Mouse (Mus musculus): Measurements from ENCODE around the gene Hba-x. TPM values are rescaled to one million over a fixed set of nuclear protein-coding genes. Genes with fewer than 3 reads are reported as not detected.
"Not testable (repeated sequence)": the region's sequence is repeated elsewhere in the genome, so short reads cannot be mapped to it uniquely, and the experiment has no call there.

Gene Hba-x
- total and polyA plus RNA-seq, 2 experiments: not detected

DNA sequence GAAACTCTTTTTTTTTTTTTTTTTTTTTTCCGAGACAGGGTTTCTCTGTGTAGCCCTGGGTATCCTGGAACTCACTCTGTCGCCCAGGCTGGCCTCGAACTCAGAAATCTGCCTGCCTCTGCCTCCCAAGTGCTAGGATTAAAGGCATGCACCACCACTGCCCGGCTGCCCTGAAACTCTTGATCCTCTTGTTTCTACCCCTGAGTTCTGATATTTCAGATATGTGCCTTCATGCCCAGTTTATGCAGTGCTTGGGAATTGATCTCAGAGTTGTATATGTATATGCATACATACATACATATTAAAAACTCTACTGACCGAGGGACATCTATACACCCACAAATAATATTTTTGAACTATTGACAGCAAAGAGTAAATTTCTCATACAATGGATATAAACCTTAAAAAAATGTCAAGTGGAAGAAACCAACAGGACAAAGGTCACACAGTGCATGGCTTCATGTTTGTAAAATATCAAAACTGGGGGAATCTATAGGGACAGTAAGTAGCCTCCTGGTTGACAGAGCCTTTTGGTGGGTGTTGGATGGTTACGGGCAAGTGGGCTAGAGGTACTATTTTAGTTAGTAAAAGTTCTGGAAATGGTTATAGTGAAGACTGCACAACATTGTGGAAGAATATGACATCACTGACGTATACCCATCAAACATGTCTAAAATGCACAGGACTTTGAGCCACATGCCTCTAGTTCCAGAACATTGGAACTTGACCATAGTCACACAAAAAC is 9.0 kb downstream of the Hba-x start:
- H3K4me3 ChIP-seq (ENCODE audit: insufficient read depth, low read depth, low read length): no peak overlapping the region
- DNase-seq (ENCODE audit: extremely low read depth, low read depth, low spot score): no peak
- H3K9ac ChIP-seq (ENCODE audit: low read depth, low read length): no peak overlapping the region
- no peaks in the 10 kb centered on the region for H3K4me1 ChIP-seq (ENCODE audit: control insufficient read depth, insufficient read depth, low read length)
- no peaks in the 10 kb centered on the region for H3K36me3 ChIP-seq (ENCODE audit: control insufficient read depth, insufficient read depth, low read length)
- H3K27me3 ChIP-seq (ENCODE audit: control insufficient read depth, insufficient read depth, low read length): no peaks in the 10 kb centered on the region
- TF ChIP-seq CTCF (IDR thresholded peaks at IDR 0.05; ENCODE audit: low read depth, low read length) (no peak), POLR2A (IDR thresholded peaks at IDR 0.05; ENCODE audit: extremely low read depth, insufficient read depth, low read length) (no peak)
- WGBS: 76% methylated on average over 7 of the region's 7 CpGs
- no peaks in the 10 kb centered on the region for H3K79me2 ChIP-seq (ENCODE audit: control insufficient read depth, insufficient read depth, low read length)
- no peak overlapping the region for H3K27ac ChIP-seq (replicated peaks; ENCODE audit: insufficient read depth, low read depth, low read length)

DNA sequence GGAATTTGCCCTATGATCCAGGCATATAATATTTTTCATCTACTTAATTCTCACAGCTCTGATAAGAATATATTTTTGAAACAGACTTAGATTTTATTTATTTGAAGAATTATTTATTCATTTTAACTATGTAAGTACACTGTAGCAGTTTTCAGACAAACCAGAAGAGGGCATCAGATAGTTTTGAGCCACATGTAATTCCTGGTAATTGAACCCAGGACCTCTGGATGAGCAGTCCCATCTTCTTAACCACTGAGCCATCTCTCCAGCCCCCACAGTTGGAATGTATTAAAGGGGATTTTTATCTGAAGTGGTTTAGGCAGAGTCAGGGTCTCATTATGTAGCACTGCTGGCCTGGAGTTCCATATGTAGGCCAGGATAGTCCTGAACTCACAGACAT is 9.7 kb downstream of the Hba-x start:
- H3K36me3 ChIP-seq (ENCODE audit: control insufficient read depth, insufficient read depth, low read length); H3K4me3 ChIP-seq (ENCODE audit: insufficient read depth, low read depth, low read length); H3K4me1 ChIP-seq (ENCODE audit: control insufficient read depth, insufficient read depth, low read length); H3K79me2 ChIP-seq (ENCODE audit: control insufficient read depth, insufficient read depth, low read length); H3K9ac ChIP-seq (ENCODE audit: low read depth, low read length); H3K27me3 ChIP-seq (ENCODE audit: control insufficient read depth, insufficient read depth, low read length); H3K27ac ChIP-seq (replicated peaks; ENCODE audit: insufficient read depth, low read depth, low read length); DNase-seq (ENCODE audit: extremely low read depth, low read depth, low spot score): not testable (repeated sequence)

DNA sequence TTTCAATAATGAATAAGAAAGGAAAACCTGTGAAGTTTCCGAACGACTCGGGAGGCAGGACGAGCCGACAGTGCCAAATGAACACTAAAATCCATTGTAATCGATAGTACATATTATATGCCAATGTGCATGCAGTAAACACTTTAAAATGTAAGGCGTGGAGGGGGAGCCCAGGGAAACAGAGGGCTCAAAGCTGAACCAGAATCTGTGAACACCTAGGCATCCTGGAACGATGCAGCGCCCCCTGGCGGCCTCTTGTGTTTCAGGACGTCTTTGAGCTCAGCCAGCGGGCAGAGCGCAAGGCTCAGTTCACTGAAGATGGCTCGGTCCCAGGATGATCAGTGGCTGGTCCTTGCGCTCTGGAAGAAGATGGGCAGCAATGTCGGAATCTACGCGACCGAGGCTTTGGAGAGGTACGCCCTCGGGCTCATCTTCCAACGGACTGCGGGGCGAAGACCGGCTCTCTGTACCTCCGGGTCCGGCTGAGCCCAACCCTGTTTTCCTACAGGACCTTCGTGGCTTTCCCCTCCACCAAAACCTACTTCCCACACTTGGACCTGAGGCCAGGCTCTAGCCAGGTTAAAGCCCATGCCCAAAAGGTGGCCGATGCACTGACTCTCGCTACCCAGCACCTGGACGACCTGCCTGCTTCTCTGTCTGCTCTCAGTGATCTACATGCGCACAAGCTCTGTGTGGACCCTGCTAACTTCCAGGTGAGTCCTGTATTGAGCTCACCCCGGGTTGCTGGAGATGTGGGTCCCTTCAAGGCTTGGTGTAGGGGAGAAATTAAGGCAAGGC is 10.7 kb downstream of the Hba-x start, which contains the start of gene Hbq1b:
Gene Hbq1b, plus strand, starts transcription at position 271 of the 798 bp plus-strand sequence.
- H3K4me1 ChIP-seq (ENCODE audit: control insufficient read depth, insufficient read depth, low read length); H3K36me3 ChIP-seq (ENCODE audit: control insufficient read depth, insufficient read depth, low read length); H3K9ac ChIP-seq (ENCODE audit: low read depth, low read length); DNase-seq (ENCODE audit: extremely low read depth, low read depth, low spot score); H3K27ac ChIP-seq (replicated peaks; ENCODE audit: insufficient read depth, low read depth, low read length); H3K79me2 ChIP-seq (ENCODE audit: control insufficient read depth, insufficient read depth, low read length); H3K27me3 ChIP-seq (ENCODE audit: control insufficient read depth, insufficient read depth, low read length); H3K4me3 ChIP-seq (ENCODE audit: insufficient read depth, low read depth, low read length): not testable (repeated sequence)
- TF ChIP-seq CTCF (IDR thresholded peaks at IDR 0.05; ENCODE audit: low read depth, low read length): peak; percentile 63
- WGBS: 20% methylated on average over 31 of the region's 33 CpGs

DNA sequence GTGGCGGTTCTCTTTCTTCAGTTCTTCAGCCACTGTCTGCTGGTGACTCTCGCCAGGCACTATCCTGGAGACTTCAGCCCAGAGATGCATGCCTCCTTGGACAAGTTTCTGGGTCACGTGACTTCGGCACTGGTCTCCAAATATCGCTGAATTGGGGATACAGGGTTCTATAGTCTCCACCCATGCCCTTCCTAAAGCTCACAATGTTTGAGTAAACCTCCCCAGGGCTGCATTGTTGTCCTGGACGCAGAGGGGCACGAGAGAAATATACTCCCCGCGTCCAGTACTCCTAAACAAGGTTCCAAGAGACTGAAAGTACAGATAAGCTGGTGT is 11.3 kb downstream of the Hba-x start:
- H3K4me3 ChIP-seq (ENCODE audit: insufficient read depth, low read depth, low read length): no peak overlapping the region

DNA sequence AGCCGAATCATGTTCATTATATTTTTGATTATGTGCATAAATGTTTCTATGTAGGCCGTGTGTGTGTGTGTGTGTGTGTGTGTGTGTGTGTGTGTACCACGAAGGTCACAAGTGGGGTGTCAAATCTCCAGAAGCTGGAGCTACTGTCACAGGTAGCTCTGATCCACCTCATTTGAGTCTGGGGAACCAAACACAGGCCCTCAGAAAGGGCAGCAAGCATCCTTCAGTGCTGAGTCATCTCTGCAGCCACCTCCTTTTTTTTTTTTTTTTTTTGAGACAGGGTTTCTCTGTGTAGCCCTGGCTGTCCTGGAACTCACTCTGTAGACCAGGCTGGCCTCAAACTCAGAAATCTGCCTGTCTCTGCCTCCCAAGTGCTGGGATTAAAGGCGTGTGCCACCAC is 16.6 kb downstream of the Hba-x start:
- H3K79me2 ChIP-seq (ENCODE audit: control insufficient read depth, insufficient read depth, low read length); H3K27ac ChIP-seq (replicated peaks; ENCODE audit: insufficient read depth, low read depth, low read length); H3K27me3 ChIP-seq (ENCODE audit: control insufficient read depth, insufficient read depth, low read length); DNase-seq (ENCODE audit: extremely low read depth, low read depth, low spot score); H3K4me1 ChIP-seq (ENCODE audit: control insufficient read depth, insufficient read depth, low read length); H3K4me3 ChIP-seq (ENCODE audit: insufficient read depth, low read depth, low read length); H3K9ac ChIP-seq (ENCODE audit: low read depth, low read length); H3K36me3 ChIP-seq (ENCODE audit: control insufficient read depth, insufficient read depth, low read length): not testable (repeated sequence)
- WGBS: 85% methylated on average over 4 of the region's 4 CpGs

More for the DNA sequence above, 11.3 kb downstream of the Hba-x start:
- TF ChIP-seq POLR2A (IDR thresholded peaks at IDR 0.05; ENCODE audit: extremely low read depth, insufficient read depth, low read length) (no peak), CTCF (IDR thresholded peaks at IDR 0.05; ENCODE audit: low read depth, low read length) (no peak)
- no peak for DNase-seq (ENCODE audit: extremely low read depth, low read depth, low spot score)
- no peak overlapping the region for H3K9ac ChIP-seq (ENCODE audit: low read depth, low read length)
- 62% methylated on average over 9 of the region's 9 CpGs for WGBS
- H3K27ac ChIP-seq (replicated peaks; ENCODE audit: insufficient read depth, low read depth, low read length): no peak overlapping the region
- no peaks in the 10 kb centered on the region for H3K27me3 ChIP-seq (ENCODE audit: control insufficient read depth, insufficient read depth, low read length)
- H3K4me1 ChIP-seq (ENCODE audit: control insufficient read depth, insufficient read depth, low read length): no peaks in the 10 kb centered on the region
- no peaks in the 10 kb centered on the region for H3K36me3 ChIP-seq (ENCODE audit: control insufficient read depth, insufficient read depth, low read length)
- no peaks in the 10 kb centered on the region for H3K79me2 ChIP-seq (ENCODE audit: control insufficient read depth, insufficient read depth, low read length)

GRCm38 (mm10) chr11:32293479-32293878 is 17.3 kb downstream of the Hba-x start:
- H3K9ac ChIP-seq (ENCODE audit: low read depth, low read length); H3K27me3 ChIP-seq (ENCODE audit: control insufficient read depth, insufficient read depth, low read length); H3K79me2 ChIP-seq (ENCODE audit: control insufficient read depth, insufficient read depth, low read length); H3K4me1 ChIP-seq (ENCODE audit: control insufficient read depth, insufficient read depth, low read length); DNase-seq (ENCODE audit: extremely low read depth, low read depth, low spot score); H3K27ac ChIP-seq (replicated peaks; ENCODE audit: insufficient read depth, low read depth, low read length); H3K4me3 ChIP-seq (ENCODE audit: insufficient read depth, low read depth, low read length); H3K36me3 ChIP-seq (ENCODE audit: control insufficient read depth, insufficient read depth, low read length): not testable (repeated sequence)
- WGBS: 50% methylated on average over 3 of the region's 3 CpGs

GRCm38 (mm10) chr11:32296203-32296602 is 20.0 kb downstream of the Hba-x start, which contains the start of gene Hba-a2:
Gene Hba-a2 (plus strand): TSS chr11:32296489.
- H3K4me1 ChIP-seq (ENCODE audit: control insufficient read depth, insufficient read depth, low read length); H3K27ac ChIP-seq (replicated peaks; ENCODE audit: insufficient read depth, low read depth, low read length); H3K36me3 ChIP-seq (ENCODE audit: control insufficient read depth, insufficient read depth, low read length); H3K79me2 ChIP-seq (ENCODE audit: control insufficient read depth, insufficient read depth, low read length); H3K9ac ChIP-seq (ENCODE audit: low read depth, low read length); DNase-seq (ENCODE audit: extremely low read depth, low read depth, low spot score); H3K4me3 ChIP-seq (ENCODE audit: insufficient read depth, low read depth, low read length); H3K27me3 ChIP-seq (ENCODE audit: control insufficient read depth, insufficient read depth, low read length): not testable (repeated sequence)
- WGBS: no CpG with 5 or more reads among the region's 4 CpGs

- H3K79me2 ChIP-seq (ENCODE audit: control insufficient read depth, insufficient read depth, low read length); H3K36me3 ChIP-seq (ENCODE audit: control insufficient read depth, insufficient read depth, low read length); H3K27ac ChIP-seq (replicated peaks; ENCODE audit: insufficient read depth, low read depth, low read length); H3K27me3 ChIP-seq (ENCODE audit: control insufficient read depth, insufficient read depth, low read length); DNase-seq (ENCODE audit: extremely low read depth, low read depth, low spot score); H3K4me3 ChIP-seq (ENCODE audit: insufficient read depth, low read depth, low read length); H3K9ac ChIP-seq (ENCODE audit: low read depth, low read length); H3K4me1 ChIP-seq (ENCODE audit: control insufficient read depth, insufficient read depth, low read length): not testable (repeated sequence)
- WGBS: 29% methylated on average over 2 of the region's 2 CpGs
These were observed 21.2 kb downstream of the Hba-x start for GRCm38 (mm10) chr11:32297417-32297816.

All from liver, adult 2 months (tissue).